Mouse (Mus musculus): ENCODE measurements around the gene Prr5. TPM values are rescaled to one million over a fixed set of nuclear protein-coding genes. Genes with fewer than 3 reads are reported as not detected.

Gene Prr5
- polyA plus RNA-seq (2017; shearing (Covaris generic)), result 0.27 TPM

DNA sequence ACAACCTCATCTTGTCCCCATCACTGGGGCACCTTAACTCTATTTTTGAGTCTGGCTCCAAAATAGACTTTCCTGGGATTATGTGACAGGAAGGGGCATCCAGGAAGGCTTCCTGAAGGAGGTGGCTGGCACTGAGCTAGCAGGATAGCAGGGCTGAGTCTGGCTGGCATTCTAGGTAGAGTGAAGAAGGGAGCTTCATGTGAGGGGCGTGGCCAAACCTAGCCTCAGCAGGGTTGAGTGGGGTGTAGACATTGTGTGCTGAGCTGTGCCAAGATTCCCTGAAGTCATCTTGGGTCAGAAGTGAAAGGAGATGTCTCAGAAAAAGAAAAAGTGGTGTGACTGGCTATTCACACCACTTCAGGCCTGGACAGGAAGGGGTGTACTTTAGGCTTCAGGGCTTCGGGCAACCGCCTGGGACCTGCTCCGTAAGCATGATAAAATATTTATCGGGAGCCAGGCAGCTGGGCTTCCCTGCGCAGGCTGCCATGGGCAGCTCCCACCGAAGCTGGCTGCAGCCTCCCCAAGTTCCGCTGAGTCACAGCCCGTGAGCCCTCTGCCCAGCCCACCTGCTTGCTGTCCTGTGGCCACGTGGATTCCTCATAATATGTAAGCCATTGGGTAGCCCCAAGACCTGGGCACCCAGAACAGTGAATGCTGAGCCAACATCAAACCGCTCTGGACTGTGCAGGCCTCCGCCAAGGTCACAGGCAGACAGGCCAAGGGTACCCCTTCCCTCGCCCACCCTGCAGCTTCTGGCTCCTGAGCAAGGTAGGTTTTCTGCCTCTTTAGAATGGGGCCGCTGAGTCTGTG, at the start of gene Prr5:
Gene Prr5, plus strand, starts transcription at position 683 of the 810 bp plus-strand sequence.

DNA sequence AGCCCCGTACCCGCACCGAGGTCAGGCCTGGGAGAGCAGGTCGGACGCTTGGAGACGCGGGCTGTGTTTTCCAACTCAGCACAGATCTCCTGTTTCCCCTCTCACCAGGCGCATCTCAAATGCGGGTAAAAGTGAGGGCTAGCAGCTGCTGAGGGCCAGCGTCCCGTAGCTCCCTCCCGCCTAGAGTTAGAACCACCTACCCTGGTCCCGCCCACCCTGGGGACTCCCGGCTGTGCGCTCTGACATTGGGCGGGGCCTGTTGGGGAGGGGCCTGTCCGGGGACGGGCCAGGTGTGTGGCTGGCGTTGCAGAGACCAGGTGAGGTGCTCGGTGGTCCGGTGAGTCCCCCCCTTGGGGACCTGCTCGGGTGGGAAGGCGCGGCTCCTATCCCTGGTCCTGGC, 50.4 kb downstream of the Prr5 start, which contains the start of gene Arhgap8:
Gene Arhgap8, plus strand, starts transcription at position 262 of the 400 bp plus-strand sequence.

Other genes starting within 250 kb of the Prr5 start
- not detected for gene Shisal1, start 222.5 kb upstream of the Prr5 start, polyA plus RNA-seq (2017; shearing (Covaris generic))
- gene Rtl6, start 111.8 kb upstream of the Prr5 start, polyA plus RNA-seq (2017; shearing (Covaris generic)), result 3.7 TPM
- not detected for gene Arhgap8, start 50.4 kb downstream of the Prr5 start, polyA plus RNA-seq (2017; shearing (Covaris generic))
- gene Phf21b, start 186.4 kb downstream of the Prr5 start, polyA plus RNA-seq (2017; shearing (Covaris generic)), result 0.59 TPM

Data from activated CD4-positive, CD25-positive, alpha-beta regulatory T cell, adult 9 weeks (primary cell).